Mouse (Mus musculus) kidney, postnatal 0 days (tissue): ENCODE data around the gene E2f3. TPM values are rescaled to one million over a fixed set of nuclear protein-coding genes. Genes with fewer than 3 reads are reported as not detected.

Experiments used
- ATAC-seq: fragments of 200-750 bp; cut with Nextera tagmentation; replicated peaks from 2 replicates; pipeline ENCODE4 v1.8.0; 2017; ENCODE audit warnings: low read depth, moderate number of reproducible peaks, moderate TSS enrichment, moderate library complexity; ENCODE audit not compliant: low FRiP score
- DNase-seq: peaks from one replicate; pipeline ENCODE4 v3.0.0-alpha.2; 2016; ENCODE audit warnings: low spot score
- H3K27ac ChIP-seq: fragments of 300-500 bp; sonication (generic); 2 replicates; pipeline ENCODE4 v1.5.1; 2014; ENCODE audit warnings: mild to moderate bottlenecking
- H3K27me3 ChIP-seq: fragments of 300-500 bp; sonication (generic); 2 replicates; pipeline ENCODE4 v1.6.1; 2014; ENCODE audit warnings: low read length, mixed read lengths; ENCODE audit not compliant: insufficient read depth
- H3K36me3 ChIP-seq: fragments of 300-500 bp; sonication (generic); 2 replicates; pipeline ENCODE4 v1.6.1; 2014; ENCODE audit warnings: low read length, mixed read lengths; ENCODE audit not compliant: insufficient read depth
- H3K4me1 ChIP-seq: fragments of 300-500 bp; sonication (generic); replicated peaks from 2 replicates; pipeline ENCODE4 v1.6.1; 2014; ENCODE audit warnings: antibody characterized with exemption, low read length, mixed read lengths; ENCODE audit not compliant: insufficient read depth
- H3K4me2 ChIP-seq: fragments of 300-500 bp; sonication (generic); 2 replicates; pipeline ENCODE4 v1.6.1; 2014; ENCODE audit warnings: mild to moderate bottlenecking, low read length, moderate library complexity, mixed read lengths
- H3K4me3 ChIP-seq: fragments of 300-500 bp; sonication (generic); replicated peaks from 2 replicates; pipeline ENCODE4 v1.5.1; 2014; ENCODE audit warnings: low read depth, low read length
- H3K9ac ChIP-seq: fragments of 300-500 bp; sonication (generic); 2 replicates; pipeline ENCODE4 v1.6.1; 2014; ENCODE audit warnings: low read depth, low read length
- H3K9me3 ChIP-seq: fragments of 300-500 bp; sonication (generic); replicated peaks from 2 replicates; pipeline ENCODE4 v1.6.1; 2016; ENCODE audit warnings: low read length, inconsistent platforms, mixed read lengths
- CTCF ChIP-seq: IDR thresholded peaks from 2 replicates; pipeline ENCODE4 v1.5.1; 2016; ENCODE audit warnings: antibody characterized with exemption, low read depth, mild to moderate bottlenecking, moderate library complexity
- WGBS: fragments of 180-500 bp; shearing (Covaris S2); extraction: QIAGEN DNeasy Blood & Tissue Kit; methylation state at CpG from one replicate; pipeline ENCODE4 v1.1.7; 2014; 5-methylcytosine and 5-hydroxymethylcytosine counted together
- polyA plus RNA-seq: library from polyadenylated mRNA; unstranded; fragments of >200 nt; fragmentation: Nextera tagmentation; extraction: Ambion mirVana; gene quantifications from 2 replicates; pipeline ENCODE4 v1.2.1, GENCODE M21; 2015

E2f3 gene
- polyA plus RNA-seq, 1 experiment from 2014 or later, result 8.2 TPM

DNA sequence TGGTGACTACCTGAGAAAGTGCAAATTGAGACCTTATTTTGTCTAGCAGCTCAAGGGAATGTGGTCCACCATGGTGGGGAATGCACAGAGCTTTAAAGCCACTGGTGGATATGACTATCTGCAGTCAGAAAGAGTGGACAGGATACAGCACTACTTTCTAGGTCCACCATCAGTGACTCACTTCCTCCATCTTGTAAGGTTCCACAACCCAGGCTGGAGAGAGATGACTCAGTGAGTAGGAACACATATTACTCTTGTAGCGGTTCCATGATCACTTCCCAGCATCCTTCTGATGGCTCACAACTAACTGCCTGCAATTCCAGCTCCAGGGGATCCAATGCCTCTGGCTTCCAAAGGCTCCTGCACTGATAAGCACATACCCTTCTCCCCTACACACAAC lies 82.5 kb downstream of the E2f3 start:
- no peaks in the 10 kb centered on the region for H3K4me1 ChIP-seq
- ATAC-seq (no peak), DNase-seq (no peak)
- H3K27me3 ChIP-seq, result no peaks in the 10 kb centered on the region
- no peak overlapping the region for H3K27ac ChIP-seq
- H3K9ac ChIP-seq, result no peak overlapping the region
- no peak overlapping the region for H3K4me2 ChIP-seq
- TF ChIP-seq CTCF, result no peak
- 90% methylated on average over 1 of the region's 1 CpGs for WGBS
- H3K9me3 ChIP-seq, result no peaks in the 10 kb centered on the region
- no peak overlapping the region for H3K4me3 ChIP-seq
- peaks cover 2% of the 10 kb centered on the region; the same call in 1 of the 2 replicates for H3K36me3 ChIP-seq

DNA sequence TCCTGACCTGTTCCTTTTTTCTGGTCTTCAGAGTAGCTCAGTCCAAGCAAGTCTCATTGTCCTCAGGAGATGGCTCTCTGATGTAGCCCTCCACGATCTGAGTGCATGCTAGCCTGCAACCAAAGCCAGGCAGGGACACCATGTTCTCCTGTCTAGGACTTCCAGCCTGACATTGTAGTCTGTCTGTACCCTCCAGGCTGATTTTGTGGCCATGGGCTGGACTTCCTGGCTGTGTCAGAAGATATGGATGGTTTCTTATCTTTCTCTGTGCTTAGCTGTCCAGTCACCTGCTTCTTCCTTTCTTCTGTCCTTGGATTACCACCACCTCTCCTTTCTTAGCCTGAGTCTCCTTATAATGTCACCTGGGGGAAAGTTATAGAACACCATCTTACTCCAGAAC lies 83.2 kb downstream of the E2f3 start:
- 80% methylated on average over 1 of the region's 1 CpGs for WGBS

DNA sequence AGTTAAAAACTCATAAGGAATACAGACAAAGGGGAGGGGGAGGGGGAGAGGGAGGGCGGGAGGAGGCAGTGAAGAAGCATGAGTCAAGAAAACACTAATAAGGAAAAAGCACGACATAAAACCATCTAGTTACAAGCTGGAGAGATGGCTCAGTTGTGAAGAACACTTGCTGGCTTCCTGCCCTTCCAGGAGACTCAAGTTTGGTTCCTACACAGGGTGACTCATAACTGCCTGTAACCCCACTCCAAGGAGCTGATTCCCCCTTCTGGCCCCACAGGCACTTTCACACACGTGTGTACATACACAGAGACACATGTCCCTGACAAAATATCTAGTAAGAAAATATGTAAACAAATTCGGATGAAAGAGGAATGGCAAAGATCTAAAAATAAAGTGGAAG lies 84.2 kb downstream of the E2f3 start:
- no peak for DNase-seq
- WGBS, result 65% methylated on average over 4 of the region's 4 CpGs
- no peak for TF ChIP-seq CTCF
- Histone ChIP-seq H3K4me1 (no peaks in the 10 kb centered on the region), H3K36me3 (no peaks in the 10 kb centered on the region), H3K9ac (no peak overlapping the region), H3K9me3 (no peaks in the 10 kb centered on the region), H3K27ac (no peak overlapping the region), H3K4me3 (no peak overlapping the region), H3K27me3 (no peaks in the 10 kb centered on the region), H3K4me2 (no peak overlapping the region)
- no peak for ATAC-seq

More for the DNA sequence above, 83.2 kb downstream of the E2f3 start:
- H3K4me1 ChIP-seq, result no peaks in the 10 kb centered on the region
- no peak overlapping the region for H3K9ac ChIP-seq
- no peak overlapping the region for H3K4me2 ChIP-seq
- no peak overlapping the region for H3K27ac ChIP-seq
- H3K4me3 ChIP-seq, result no peak overlapping the region
- H3K9me3 ChIP-seq, result no peaks in the 10 kb centered on the region
- no peak for TF ChIP-seq CTCF
- DNase-seq, result no peak
- H3K27me3 ChIP-seq, result no peaks in the 10 kb centered on the region
- H3K36me3 ChIP-seq, result no peaks in the 10 kb centered on the region
- no peak for ATAC-seq

DNA sequence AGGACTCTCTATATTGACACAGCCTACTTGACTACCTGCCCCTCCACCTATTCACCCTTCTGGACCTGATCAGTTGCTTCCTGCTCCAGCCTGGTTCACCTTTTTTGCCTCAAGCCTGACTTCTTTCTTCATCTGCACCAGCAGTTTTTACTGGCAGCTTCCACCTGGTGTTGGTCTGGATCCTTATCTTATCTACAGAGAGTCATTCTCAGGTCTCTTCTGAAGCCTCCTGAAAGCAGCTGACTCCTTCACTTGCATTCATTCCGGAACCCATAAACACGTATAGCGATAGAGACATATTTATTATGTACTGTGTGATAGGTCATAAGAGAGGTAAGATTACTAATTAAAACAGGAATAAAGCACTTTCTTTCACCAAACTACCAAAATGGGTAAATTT lies 119.1 kb downstream of the E2f3 start:
- Histone ChIP-seq H3K4me3 (no peak overlapping the region), H3K36me3 (no peaks in the 10 kb centered on the region), H3K27ac (no peak overlapping the region), H3K4me2 (no peak overlapping the region), H3K4me1 (no peaks in the 10 kb centered on the region), H3K27me3 (no peaks in the 10 kb centered on the region), H3K9me3 (no peaks in the 10 kb centered on the region), H3K9ac (no peak overlapping the region)
- ATAC-seq, result no peak
- DNase-seq, result no peak
- 80% methylated on average over 3 of the region's 3 CpGs for WGBS
- TF ChIP-seq CTCF, result no peak

DNA sequence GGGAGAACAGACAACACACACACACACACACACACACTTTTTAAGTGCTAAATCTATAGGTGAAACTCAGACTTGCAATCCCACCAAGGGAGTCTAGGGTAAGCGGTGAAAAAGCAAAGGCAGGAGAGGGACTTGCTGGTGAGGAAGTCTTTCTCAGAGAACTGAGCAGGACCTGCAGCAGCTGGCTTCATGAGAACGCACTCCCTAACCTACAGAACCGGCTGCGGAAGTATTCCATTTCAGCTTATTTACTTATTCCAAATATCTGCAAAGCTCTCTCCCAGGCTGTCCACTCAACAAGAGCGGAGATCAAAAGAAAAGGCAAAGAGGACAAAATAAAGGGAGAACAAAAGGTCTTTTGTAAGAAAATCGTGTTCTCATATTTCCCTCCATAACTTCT lies 121.5 kb downstream of the E2f3 start:
- Histone ChIP-seq H3K27me3 (no peaks in the 10 kb centered on the region), H3K27ac (no peak overlapping the region), H3K4me3 (no peak overlapping the region), H3K9me3 (no peaks in the 10 kb centered on the region), H3K4me2 (no peak overlapping the region), H3K36me3 (no peaks in the 10 kb centered on the region), H3K9ac (no peak overlapping the region), H3K4me1 (no peaks in the 10 kb centered on the region)
- DNase-seq (peak; percentile 62), ATAC-seq (no peak)
- no peak for TF ChIP-seq CTCF
- WGBS, result 37% methylated on average over 6 of the region's 6 CpGs

DNA sequence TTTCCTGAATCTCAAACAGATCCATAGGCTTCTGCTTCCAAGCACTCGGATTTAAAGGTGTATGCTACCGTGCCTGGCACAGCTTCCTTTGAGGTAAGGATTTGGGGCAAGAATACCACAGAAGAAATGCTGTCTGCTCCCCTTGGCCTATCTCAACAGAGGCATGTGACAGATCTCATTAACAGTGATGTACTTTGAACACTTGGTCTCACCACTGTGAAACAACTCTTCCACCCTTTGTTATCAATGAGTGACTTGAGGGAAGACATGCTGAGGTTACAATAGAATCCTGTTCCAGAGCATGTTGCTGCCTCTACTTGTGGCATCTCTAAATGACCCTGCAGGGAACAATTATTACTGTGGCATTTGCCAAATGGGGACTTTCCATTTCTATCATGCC lies 125.8 kb downstream of the E2f3 start:
- no peak for DNase-seq
- no peaks in the 10 kb centered on the region for H3K36me3 ChIP-seq
- 79% methylated on average over 2 of the region's 2 CpGs for WGBS
- no peak for TF ChIP-seq CTCF
- H3K9me3 ChIP-seq, result no peaks in the 10 kb centered on the region
- no peak overlapping the region for H3K4me3 ChIP-seq
- H3K4me1 ChIP-seq, result no peaks in the 10 kb centered on the region
- ATAC-seq, result no peak
- no peak overlapping the region for H3K9ac ChIP-seq
- no peak overlapping the region for H3K4me2 ChIP-seq
- H3K27ac ChIP-seq, result no peak overlapping the region
- H3K27me3 ChIP-seq, result no peaks in the 10 kb centered on the region

DNA sequence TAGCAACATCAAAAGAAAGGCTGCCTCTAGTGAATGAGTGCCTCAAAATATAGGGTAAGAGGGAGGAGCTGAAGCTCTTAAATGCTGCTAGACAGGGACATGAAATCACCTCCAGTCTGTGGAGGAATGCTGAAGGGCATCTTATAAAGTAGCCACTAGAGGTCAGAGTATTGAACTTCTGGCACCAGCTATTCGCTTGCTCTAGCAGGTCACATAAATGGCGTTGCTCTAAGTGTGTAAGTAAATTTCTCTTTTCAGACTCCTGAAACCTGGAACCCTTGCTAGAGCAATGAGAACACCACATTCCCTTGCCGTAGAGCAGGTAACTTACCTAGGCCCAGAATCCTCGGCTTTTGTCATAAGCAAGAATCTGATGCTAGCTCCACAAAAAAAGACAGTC lies 128.4 kb downstream of the E2f3 start:
- H3K9me3 ChIP-seq, result no peaks in the 10 kb centered on the region
- no peaks in the 10 kb centered on the region for H3K4me1 ChIP-seq
- TF ChIP-seq CTCF, result peak; percentile 83
- no peak overlapping the region for H3K4me3 ChIP-seq
- DNase-seq (peak; percentile 91), ATAC-seq (peak; percentile 69; the same call in 1 of the 2 replicates)
- H3K4me2 ChIP-seq, result no peak overlapping the region
- 25% methylated on average over 4 of the region's 4 CpGs for WGBS
- H3K36me3 ChIP-seq, result no peaks in the 10 kb centered on the region
- no peak overlapping the region for H3K9ac ChIP-seq
- H3K27ac ChIP-seq, result no peak overlapping the region
- H3K27me3 ChIP-seq, result no peaks in the 10 kb centered on the region

Other genes with a start within 250 kb of the E2f3 start
- 30.1 and 33.5 TPM in 2 replicates for gene Cdkal1, start 130.4 kb downstream of the E2f3 start, polyA plus RNA-seq
- 27.7 and 29.2 TPM in 2 replicates for gene Mboat1, start 150.4 kb upstream of the E2f3 start, polyA plus RNA-seq